Mouse (Mus musculus) adrenal gland, postnatal 25 days (tissue): ENCODE measurements around the gene Baz2b. TPM values are rescaled to one million over a fixed set of nuclear protein-coding genes. Genes with fewer than 3 reads are reported as not detected.

Experiments
- DNase-seq: peaks from one replicate; pipeline ENCODE4 v3.0.0; 2021; ENCODE audit warnings: mixed read lengths
- total RNA-seq: library from RNA; stranded (reverse); gene quantifications from 2 replicates; pipeline ENCODE4 v1.2.3, GENCODE M21; 2021

Gene Baz2b
- total RNA-seq, 1 experiment from 2014 or later: 110 TPM

DNA sequence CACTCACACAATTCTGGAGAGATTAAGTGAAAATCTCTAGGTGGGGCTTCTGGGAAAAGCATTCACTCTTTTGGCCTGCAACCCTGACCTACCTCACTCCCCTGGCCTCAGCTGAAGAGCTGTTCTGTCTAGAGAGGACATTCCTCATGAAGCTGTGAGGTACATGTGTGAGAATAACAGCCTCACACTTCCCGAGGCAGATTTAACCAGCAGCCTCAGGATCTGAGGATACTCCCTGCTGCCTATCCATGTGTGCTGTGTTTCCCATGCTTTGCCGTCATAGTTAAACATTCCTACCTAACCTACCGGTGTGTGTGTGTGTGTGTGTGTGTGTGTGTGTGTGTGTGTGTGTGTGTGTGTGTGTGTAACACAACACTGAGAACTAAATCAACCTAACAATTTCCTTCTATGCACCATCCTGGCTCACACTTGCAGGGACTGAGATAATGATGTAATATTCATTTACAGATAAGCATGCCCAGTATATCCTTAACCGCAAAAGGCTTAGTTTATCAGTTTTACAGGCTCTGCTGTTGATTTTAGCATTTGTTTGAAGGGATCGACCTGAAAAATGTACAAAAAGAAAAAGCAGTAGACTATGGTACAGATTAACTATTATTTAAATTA is 206.5 kb downstream of the Baz2b start:
- DNase-seq: no peak

DNA sequence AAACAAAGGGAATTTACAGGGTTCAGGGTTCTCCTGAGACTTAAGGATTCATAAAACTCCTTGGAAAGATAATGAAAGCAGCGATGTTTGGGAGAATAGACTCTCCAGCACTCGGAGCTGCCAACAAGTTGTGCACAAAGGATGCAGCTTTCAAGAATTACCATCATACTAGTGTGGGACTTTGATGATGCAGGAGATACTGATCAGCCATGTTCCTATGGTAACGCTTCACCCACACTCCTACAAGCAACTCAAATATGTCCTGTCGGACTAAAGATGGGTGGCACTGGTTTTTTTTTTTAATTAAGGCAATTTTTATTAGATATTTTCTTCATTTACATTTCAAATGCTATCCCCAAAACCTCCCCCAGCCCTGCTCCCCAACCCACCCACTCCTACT is 209.4 kb downstream of the Baz2b start:
- no peak for DNase-seq

DNA sequence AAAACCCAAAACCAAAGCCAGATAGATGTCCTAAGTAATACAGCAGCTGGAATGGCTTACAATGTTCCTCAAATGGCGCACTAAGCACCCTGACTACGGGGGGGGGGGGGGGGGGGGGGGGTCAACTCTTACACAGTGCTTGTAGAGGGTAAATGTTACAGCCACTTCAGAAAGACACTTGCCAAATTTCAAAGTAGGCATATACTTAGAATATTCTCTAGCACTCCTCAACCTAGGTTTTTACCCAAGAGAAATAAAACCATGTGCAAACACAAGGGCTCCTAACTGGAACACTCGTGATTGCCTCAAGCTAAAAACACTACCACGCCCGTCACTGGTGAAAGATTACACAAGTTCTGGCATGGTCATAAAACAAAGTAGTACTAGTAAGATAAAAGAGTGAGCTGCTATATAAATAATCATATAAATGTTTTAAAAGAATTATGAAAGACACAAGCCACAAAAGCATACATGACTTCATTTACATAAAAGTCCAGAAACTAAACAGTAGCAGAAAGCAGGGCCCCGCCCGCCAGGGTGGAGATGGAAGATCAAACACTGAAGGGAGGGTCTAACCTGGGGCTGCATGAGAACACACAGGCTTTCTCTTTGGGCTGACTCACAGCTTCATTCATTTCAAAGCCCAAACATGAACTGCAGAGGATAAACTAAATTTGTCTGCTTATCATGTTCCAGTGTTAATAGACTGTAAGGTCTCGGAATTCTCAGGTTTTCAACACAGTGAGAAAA is 212.0 kb downstream of the Baz2b start:
- DNase-seq: no peak

DNA sequence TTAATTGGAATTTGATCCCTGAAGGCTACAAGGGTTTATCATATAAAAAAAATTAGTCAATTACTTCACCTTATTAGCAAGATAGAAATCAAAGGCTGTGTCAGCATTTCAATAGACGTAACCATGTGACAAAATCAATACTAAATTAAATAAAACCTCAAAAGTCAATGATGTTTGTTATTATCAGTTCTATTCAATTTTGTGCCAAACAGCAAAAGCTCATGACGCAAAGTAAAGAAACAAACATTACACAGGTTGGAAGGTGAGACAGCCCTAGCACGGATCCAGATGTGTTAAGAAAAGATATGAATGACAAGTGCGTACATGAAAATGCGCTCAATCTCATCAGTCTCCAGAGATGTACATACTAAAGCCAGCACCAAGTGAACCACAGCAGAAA is 212.7 kb downstream of the Baz2b start:
- no peak for DNase-seq

DNA sequence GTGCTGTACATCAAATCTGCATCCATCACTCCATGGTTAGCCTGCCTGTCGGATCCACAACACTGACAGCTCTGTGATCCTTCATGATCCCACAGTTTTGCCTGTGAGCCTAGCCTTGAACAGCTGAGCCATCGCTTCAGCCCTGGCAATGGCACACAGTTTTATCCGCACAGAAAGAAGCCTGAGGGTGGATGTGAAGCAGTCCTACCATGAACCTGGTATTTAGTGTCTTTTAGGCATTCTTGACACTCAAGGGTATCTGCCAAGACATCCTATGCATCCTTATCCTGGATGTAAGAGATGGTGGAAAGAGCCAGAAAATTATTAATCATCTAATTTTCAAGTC is 216.5 kb downstream of the Baz2b start:
- no peak for DNase-seq

DNA sequence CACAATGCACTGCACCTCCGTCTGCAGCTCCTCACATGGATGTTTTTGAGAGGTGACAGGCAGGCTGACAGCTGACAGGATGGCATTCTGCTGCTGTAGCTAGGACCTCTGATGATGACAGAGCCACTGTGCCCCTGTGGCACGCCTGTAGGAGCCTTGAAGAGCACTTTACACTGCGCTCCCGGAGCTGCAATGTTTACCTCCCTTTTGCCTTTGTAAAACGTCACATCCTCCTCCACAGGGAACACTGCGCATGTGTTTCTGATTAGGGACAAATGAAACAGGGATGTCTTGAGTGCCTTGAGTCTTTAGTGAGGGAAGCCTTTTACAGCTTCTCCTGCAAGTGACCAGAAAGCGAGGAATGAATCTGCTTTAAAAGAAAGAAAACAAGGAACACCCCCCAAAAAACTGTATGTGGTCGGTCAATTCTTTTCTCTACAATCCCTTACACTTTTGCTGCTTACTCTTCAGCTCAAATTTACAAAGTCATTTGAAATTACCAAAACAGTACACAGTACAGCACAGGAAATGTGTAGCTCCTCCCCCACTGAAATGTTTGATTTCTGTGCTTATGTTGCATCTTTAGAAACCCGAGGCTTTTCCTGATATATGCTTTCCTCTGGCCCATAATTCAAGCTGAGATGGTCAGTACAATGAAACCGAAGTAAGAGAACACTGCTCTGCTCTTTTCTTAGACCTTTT is 217.0 kb downstream of the Baz2b start:
- no peak for DNase-seq

DNA sequence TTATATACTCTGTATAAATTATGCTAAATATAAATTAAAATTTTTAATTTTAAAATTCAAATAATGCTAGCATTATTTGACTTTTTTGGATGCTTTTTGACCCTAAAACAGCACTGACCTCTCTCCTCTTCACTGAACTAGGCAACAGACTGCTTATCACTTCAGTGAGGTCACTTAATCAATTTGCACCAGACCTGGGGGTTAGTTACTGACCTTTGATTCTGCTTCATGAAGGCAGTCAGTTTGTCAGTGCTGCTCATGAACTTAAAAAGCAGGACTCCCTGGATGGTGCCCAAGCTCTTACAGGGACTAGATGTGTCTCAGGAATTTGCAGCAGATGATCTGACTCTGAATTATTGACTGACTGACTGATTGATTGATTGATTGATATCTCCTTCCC is 217.9 kb downstream of the Baz2b start:
- DNase-seq: no peak

DNA sequence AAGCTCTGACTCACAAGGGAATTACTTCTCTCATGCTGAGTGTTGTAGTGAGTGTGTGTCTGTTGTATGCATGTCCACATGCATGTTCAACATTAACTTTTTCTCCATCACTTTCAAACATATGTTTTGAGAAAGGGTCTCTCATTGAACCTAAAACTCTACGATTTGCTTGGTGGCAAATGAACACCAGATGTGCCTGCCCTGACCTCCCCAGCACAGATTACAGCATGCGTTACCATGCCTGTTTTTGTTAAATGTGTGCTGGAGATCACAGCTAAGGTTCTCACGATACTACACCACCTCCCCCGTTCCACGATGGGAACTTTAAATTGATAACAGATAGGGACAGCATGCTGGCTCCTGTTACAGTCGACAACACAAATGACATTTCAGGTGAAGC is 222.1 kb downstream of the Baz2b start:
- DNase-seq: no peak

DNA sequence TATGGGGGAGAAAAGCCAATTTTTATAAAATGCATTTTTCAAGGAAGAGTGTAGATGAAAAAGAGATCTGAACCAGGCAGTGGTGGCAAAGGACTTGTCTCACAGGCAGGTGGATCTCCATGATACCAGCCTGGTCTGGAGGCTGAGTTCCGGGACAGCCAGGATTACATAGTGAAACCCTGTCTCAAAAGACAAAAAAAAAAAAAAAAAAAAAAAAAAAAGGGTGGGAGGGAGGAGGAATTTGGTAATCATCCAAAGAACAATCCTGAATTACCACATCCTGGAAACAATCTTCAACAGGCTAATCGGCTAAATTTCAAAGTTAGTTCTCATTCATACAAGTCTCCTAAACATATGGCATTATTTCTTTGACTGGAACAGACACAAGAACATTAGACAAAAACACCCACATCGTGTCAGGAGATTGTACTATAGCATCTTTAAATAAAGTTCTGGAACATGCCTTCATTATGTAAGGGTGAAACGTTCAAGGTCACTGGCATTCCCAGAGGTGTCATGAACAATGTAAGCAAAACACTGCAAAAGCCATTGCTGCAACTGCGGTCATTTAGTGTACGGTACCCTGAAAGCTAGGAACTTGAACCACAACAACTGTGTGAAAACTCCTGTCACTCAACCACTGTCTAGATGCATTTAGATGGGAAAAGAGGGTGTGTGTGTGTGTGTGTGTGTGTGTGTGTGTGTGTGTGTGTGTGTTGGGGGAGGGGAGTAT is 230.0 kb downstream of the Baz2b start:
- DNase-seq: no peak

DNA sequence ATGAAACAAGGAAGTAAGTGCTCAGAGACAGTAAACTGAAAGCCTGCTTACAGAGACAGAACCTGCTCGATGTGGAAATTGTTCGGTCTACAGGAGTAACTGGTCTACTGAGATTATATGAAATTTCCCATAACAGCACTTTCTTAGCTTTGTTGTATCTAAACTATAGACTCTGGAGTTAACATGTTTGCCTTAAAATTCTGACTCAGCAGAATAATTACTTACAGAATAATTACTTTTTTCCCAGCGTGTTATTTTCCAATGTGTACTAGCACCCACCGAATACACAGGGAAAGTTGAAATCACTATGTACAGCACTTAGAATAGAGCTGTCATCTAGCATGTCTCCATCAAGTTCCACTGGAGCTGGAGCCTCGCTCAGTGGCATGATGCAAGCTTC is 233.0 kb downstream of the Baz2b start:
- DNase-seq: no peak

DNA sequence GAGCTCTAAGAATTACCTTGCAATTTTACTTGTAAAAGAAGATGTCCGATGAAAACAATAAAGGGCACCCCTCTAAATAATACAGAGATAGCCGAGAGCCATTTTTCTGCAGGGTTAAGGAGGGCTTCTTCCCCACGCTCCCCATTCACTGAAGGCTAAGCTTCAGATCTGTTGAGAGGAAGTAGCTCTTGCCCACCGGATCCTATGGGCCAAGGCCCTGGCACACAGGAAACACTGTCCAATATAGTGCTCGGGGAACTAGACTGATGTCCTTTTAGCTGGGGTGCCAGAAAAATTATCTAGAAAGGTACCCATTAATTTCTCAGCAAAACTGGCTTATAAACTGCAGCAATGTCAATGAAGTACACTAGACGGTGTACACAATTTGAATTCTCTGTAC is 233.9 kb downstream of the Baz2b start:
- DNase-seq: no peak

DNA sequence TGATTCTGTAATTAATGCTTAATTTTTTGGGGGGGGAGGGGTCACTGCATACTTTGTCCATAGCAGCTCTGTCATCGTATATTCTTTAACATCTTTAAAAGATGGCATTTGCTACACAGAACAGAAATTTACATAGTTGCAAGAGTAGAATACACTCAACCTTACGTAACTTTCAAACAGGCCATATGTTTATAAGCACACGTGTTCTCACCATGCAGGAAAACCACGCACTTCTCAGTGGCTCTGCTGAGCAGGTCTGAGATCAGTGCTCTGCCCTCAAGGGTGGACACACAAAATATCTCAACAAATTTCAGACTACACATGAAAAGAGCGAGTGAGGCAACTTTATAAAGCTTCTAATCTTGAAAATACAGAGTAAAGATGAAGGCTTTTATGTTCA is 235.7 kb downstream of the Baz2b start:
- no peak for DNase-seq

DNA sequence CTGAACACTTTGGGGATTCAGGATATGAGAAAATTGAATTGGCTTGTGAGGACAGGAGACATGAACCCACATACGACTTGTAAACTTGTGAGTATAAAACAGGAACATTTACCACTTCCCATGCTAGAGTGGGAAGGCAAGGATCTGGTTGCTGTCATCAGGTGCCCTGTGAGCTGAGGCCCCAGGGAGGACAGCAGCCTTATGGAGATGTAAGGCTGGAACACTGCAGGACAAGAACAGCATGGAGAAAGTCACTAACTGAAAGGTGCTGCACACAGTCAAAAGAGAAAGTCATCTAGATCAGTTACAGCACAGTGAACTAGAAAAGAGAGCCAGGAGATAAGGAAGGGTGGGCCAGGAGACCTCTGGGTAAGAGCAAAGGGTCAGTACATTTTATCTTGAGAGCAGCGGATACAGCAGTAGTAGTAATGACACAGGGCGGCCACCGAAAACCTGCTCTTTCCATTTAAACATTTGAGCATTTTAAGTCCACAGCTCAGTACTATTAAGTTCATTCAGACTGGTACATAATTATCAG is 236.5 kb downstream of the Baz2b start:
- no peak for DNase-seq

DNA sequence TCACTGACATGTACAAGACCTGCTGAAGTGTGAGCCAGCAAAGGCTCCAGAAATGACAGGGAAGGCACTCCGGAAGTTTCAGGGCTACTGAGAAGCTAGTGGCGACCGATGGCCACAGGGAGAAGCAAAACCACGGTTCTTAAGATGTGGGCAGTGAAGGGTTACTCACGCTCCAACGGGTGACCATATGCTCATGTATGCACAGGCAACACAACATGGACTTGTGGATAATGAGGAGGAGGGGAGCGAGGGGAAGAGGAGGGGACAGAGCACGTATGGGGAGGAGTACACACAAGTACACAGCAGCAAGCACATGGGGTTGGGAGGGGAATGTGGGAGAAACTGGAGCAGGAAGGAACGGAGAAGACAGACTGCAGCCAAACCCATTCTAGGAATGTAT is 239.1 kb downstream of the Baz2b start:
- no peak for DNase-seq

DNA sequence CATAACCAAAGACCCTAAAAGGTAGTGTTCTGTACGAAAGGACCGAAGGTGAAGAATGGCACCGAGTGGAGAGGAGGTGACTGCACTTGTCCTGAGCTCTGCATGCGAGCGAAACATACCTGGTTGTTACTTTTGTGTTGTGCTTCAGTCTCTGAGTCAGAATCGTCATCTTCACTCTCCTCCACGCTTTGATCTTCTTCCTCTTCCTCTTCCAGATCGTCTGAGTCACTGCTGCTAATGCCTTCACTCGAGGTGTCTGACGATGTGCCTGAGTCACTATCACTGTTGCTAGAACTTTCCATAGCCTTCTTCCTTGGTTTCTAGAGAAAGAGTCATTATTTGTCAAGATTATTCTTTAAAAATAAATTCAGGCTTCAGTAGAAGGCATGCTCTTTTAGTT is 240.5 kb downstream of the Baz2b start:
- DNase-seq: no peak

DNA sequence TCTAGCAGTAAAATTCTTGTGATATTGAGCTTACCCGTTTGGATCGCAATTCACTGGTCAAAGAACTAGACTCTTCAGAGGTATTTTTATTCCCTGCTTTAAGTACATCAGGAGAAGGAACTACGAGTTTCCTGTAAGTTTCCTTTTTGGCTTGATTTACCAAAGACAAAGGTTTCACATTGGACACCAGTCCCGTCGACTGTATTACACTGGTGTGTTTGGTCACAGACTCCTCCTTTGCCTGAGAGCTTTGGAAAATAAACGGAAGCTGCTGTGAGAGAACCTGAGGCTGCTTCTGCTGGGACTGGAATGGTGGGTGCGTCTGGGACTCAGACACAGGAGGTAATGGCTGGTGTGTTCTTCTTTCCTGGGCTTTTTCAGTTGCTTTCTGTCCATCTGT is 241.0 kb downstream of the Baz2b start:
- no peak for DNase-seq

DNA sequence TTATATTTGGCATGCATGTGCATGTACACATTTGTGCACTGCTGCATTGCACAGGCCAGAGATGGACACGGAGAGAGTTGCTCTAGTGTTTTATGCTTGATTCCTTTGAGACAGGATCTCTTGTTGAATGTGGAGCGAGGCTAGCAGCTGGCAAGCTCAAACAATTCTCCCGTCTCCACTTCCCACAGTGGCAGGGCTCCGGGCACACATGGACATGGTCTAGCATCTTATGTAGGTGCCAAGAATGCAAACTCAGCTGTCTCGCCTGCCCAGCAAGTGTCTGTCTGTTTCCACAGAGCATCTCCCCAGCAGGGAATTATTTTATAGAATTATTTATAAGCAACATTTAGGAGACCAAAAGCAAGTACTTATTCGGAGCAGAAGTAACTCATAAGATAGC is 243.2 kb downstream of the Baz2b start:
- no peak for DNase-seq

DNA sequence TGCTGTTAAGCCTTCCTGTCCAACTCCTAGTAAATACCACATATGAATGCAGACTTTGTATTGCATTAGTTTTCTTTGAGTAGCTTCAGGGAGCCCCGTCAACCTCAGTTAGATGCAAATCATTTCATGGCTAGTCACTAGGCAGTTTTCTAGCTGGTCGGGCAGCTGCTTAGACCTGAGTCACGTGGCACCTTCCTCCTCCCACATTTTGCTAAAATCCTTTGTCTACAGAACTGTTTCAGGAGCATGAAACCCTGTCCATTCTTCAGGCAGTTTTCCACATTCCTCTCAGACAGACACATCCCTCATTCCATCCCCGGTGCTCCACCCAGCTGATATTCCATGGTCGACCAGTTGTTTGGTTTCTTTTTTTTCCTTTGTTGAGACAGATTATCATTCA is 246.6 kb downstream of the Baz2b start:
- DNase-seq: no peak

DNA sequence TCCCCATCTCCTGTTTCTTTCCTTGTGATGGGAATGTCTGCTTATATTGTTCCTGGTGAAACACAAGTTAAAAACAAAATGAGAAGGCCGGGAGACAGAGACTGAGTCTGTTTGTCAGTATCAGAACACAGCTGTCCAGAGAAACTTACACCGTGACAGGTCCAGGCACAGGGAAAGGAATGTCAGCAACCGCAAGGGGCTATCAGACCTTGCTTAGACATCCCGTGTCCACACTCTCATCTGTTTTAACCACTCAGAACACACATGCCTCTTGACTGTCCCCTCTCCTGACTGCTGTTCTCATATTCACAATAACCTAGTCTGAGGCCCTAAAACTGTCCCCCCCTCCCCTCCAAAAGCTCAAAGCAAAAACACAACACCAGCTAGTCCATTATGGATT is 247.1 kb downstream of the Baz2b start:
- no peak for DNase-seq

DNA sequence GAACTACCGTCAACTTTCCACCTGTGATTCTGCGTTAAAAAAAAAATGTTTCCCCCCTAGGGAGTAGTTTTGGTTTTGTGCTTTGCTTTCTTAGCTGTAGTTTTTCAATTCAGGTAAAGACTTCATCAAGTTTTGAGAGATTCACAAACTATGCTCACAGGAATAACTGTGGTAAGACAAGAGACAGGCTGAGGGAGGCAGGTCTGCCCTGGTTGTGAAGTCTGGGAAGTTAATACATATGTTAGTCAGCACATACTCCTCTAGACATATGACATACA is 249.2 kb downstream of the Baz2b start:
- no peak for DNase-seq

DNA sequence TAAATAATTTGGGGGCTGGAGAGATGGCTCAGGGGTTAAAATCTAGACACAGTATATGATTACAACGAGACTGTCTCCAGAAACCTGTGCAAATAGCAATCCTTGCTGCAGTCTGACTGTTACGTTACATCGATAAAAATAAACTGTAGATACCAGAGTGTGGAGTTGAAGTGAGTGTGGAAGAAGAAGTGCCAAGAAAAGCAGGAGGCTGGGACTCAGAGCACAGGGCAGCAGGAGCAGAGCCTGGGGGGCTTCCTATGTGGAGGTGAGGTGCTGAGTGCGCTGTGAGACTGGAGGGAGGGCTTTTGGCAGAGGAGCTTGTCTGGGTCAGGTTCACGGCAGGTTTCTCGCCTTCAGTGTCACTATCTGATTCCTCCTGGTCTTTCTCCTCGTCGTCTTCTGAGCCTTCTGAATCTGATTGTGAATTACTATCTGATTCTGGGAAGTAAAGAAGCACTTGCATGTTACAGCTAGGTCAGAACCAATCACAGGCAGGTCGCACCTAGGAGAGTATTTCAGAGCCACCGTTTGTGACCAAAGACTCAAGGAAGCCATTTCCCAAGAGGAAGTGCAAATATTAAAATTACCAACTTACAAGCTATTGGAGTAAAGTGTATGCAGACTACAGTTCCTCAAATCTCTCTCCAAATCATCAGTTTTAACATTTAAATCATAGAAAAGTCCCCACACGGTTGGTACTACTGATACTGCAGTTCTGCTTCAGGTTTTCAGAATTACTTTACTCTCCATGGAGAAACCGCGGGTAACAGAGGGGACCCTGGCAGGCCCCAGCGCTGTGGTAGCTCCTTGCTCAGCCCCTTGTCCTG is 249.8 kb downstream of the Baz2b start:
- DNase-seq: no peak

DNA sequence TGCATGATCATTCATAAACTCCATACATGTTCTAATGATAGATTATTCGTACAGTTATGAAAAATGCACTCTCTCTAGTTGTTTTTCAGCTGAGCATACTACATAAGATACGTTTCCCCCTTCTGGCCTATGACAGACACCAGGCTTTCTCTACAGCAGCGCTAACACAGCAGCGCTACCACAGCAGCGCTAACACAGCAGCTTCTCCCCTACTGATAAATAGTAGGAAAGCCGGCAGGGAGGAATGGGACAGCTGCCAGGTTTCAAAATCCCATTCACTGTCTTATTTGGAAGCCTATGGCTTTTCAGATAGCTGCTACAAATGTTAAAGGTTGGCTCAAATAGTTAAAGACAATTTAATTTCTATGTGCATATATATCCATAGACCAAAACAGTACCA is 251.1 kb downstream of the Baz2b start:
- no peak for DNase-seq
